Mouse (Mus musculus) midbrain, embryonic 14.5 days (tissue): ENCODE measurements around the gene Bdp1. TPM values are rescaled to one million over a fixed set of nuclear protein-coding genes. Genes with fewer than 3 reads are reported as not detected.

Experiments used
- ATAC-seq: fragments of 200-750 bp; cut with Nextera tagmentation; 2 replicates; pipeline ENCODE4 v1.8.0; 2017; ENCODE audit warnings: moderate number of reproducible peaks, moderate library complexity; ENCODE audit not compliant: low FRiP score, low TSS enrichment
- DNase-seq: peaks from one replicate; pipeline ENCODE4 v3.0.0-alpha.2; 2015
- H3K27ac ChIP-seq: fragments of 300-500 bp; sonication (generic); replicated peaks from 2 replicates; pipeline ENCODE4 v1.5.1; 2014; ENCODE audit warnings: mild to moderate bottlenecking, low read depth, low read length, moderate library complexity
- H3K27me3 ChIP-seq: fragments of 300-500 bp; sonication (generic); 2 replicates; pipeline ENCODE4 v1.6.1; 2014; ENCODE audit warnings: low read length, control low read depth, mixed read lengths; ENCODE audit not compliant: control insufficient read depth, insufficient read depth
- H3K36me3 ChIP-seq: fragments of 300-500 bp; sonication (generic); 2 replicates; pipeline ENCODE4 v1.6.1; 2014; ENCODE audit warnings: low read length, control low read depth; ENCODE audit not compliant: control insufficient read depth, insufficient read depth
- H3K4me1 ChIP-seq: fragments of 300-500 bp; sonication (generic); 2 replicates; pipeline ENCODE4 v1.6.1; 2014; ENCODE audit warnings: mild to moderate bottlenecking, antibody characterized with exemption, low read length, control low read depth; ENCODE audit not compliant: control insufficient read depth, insufficient read depth
- H3K4me2 ChIP-seq: fragments of 300-500 bp; sonication (generic); 2 replicates; pipeline ENCODE4 v1.6.1; 2014; ENCODE audit warnings: mild to moderate bottlenecking, low read length, moderate library complexity
- H3K4me3 ChIP-seq: fragments of 300-500 bp; sonication (generic); replicated peaks from 2 replicates; pipeline ENCODE4 v1.5.1; 2014; ENCODE audit warnings: low read depth, low read length
- H3K9ac ChIP-seq: fragments of 300-500 bp; sonication (generic); replicated peaks from 2 replicates; pipeline ENCODE4 v1.6.1; 2014; ENCODE audit warnings: mild to moderate bottlenecking, low read length, moderate library complexity
- H3K9me3 ChIP-seq: fragments of 300-500 bp; sonication (generic); 2 replicates; pipeline ENCODE4 v1.6.1; 2016; ENCODE audit warnings: low read length, control low read depth, mixed read lengths; ENCODE audit not compliant: control insufficient read depth
- WGBS: fragments of 180-500 bp; shearing (Covaris S2); extraction: QIAGEN DNeasy Blood & Tissue Kit; methylation state at CpG from one replicate; pipeline ENCODE4 v1.1.7; 2014; 5-methylcytosine and 5-hydroxymethylcytosine counted together
- polyA plus RNA-seq: library from polyadenylated mRNA; unstranded; fragments of >200 nt; fragmentation: Nextera tagmentation; extraction: Ambion mirVana; gene quantifications from 2 replicates; pipeline ENCODE4 v1.2.1, GENCODE M21; 2014

Bdp1 gene
- polyA plus RNA-seq = 22.1 and 22.9 TPM in 2 replicates

- H3K27ac ChIP-seq = peak within 1 kb of the TSS; percentile 73
- peaks cover 2% of the 10 kb centered on the region for H3K36me3 ChIP-seq
- under 1% methylated on average over 44 of the region's 44 CpGs for WGBS
- peak within 1 kb of the TSS; percentile 99 for H3K4me3 ChIP-seq
- peak within 1 kb of the TSS; percentile 86 for H3K9ac ChIP-seq
- H3K4me1 ChIP-seq = peaks cover 17% of the 10 kb centered on the region
- no peaks in the 10 kb centered on the region; the same call in 1 of the 2 replicates for H3K27me3 ChIP-seq
- ATAC-seq = peak; percentile 74
- H3K9me3 ChIP-seq = no peaks in the 10 kb centered on the region
- DNase-seq = peak; percentile 97
- peak within 1 kb of the TSS; percentile 79 for H3K4me2 ChIP-seq
Observed at GRCm38 (mm10) chr13:100103748-100104254, at the start of gene Bdp1. TSS of gene Bdp1 (minus strand) at chr13:100104070.

- H3K4me2 ChIP-seq = no peak overlapping the region
- no peaks in the 10 kb centered on the region for H3K36me3 ChIP-seq
- ATAC-seq (no peak), DNase-seq (no peak)
- no peaks in the 10 kb centered on the region for H3K9me3 ChIP-seq
- H3K9ac ChIP-seq = no peak overlapping the region
- H3K4me1 ChIP-seq = no peaks in the 10 kb centered on the region
- 60% methylated on average over 1 of the region's 1 CpGs for WGBS
- H3K4me3 ChIP-seq = no peak overlapping the region
- H3K27me3 ChIP-seq = no peaks in the 10 kb centered on the region
- H3K27ac ChIP-seq = no peak overlapping the region
Observed at GRCm38 (mm10) chr13:100152659-100153058, 48.8 kb upstream of the Bdp1 start.

- Histone ChIP-seq H3K36me3 (peaks cover 22% of the 10 kb centered on the region), H3K27me3 (no peaks in the 10 kb centered on the region), H3K4me2 (no peak overlapping the region), H3K4me3 (no peak overlapping the region), H3K4me1 (no peaks in the 10 kb centered on the region), H3K9me3 (no peaks in the 10 kb centered on the region), H3K9ac (no peak overlapping the region), H3K27ac (no peak overlapping the region)
- no peak for ATAC-seq
- no peak for DNase-seq
- 85% methylated on average over 8 of the region's 8 CpGs for WGBS
Observed at GRCm38 (mm10) chr13:100141646-100142314, 37.9 kb upstream of the Bdp1 start.

- no peak overlapping the region for H3K27ac ChIP-seq
- H3K9ac ChIP-seq = peak overlapping the region; percentile 81
- no peak for DNase-seq
- H3K4me1 ChIP-seq = peaks cover 11% of the 10 kb centered on the region
- no peak; the same call in 1 of the 2 replicates for ATAC-seq
- WGBS = 5% methylated on average over 10 of the region's 10 CpGs
- H3K4me2 ChIP-seq = peak overlapping the region; percentile 76
- H3K4me3 ChIP-seq = peak overlapping the region; percentile 96
- H3K36me3 ChIP-seq = peaks cover 27% of the 10 kb centered on the region
- no peaks in the 10 kb centered on the region for H3K9me3 ChIP-seq
- no peaks in the 10 kb centered on the region for H3K27me3 ChIP-seq
Observed at GRCm38 (mm10) chr13:100125258-100125643, 21.4 kb upstream of the Bdp1 start.

- peak; percentile 98 for ATAC-seq
- Histone ChIP-seq H3K9ac (peak within 1 kb of the TSS; percentile 81), H3K36me3 (peaks cover 27% of the 10 kb centered on the region), H3K27ac (peak within 1 kb of the TSS; percentile 15), H3K4me2 (peak within 1 kb of the TSS; percentile 76), H3K4me1 (peaks cover 11% of the 10 kb centered on the region), H3K4me3 (peak within 1 kb of the TSS; percentile 96), H3K27me3 (no peaks in the 10 kb centered on the region), H3K9me3 (no peaks in the 10 kb centered on the region)
- peak; percentile 96 for DNase-seq
- 5% methylated on average over 38 of the region's 42 CpGs for WGBS
Observed at GRCm38 (mm10) chr13:100124423-100125257, 20.8 kb upstream of the Bdp1 start, which contains the start of gene Smn1. TSS of gene Smn1 (plus strand) at chr13:100124852.

GRCm38 (mm10) chr13:100123970-100124369 is 20.1 kb upstream of the Bdp1 start:
- no peak for DNase-seq
- Histone ChIP-seq H3K9me3 (no peaks in the 10 kb centered on the region), H3K27me3 (no peaks in the 10 kb centered on the region), H3K4me1 (peaks cover 11% of the 10 kb centered on the region), H3K4me2 (peak overlapping the region; percentile 76), H3K9ac (peak overlapping the region; percentile 55; the same call in 1 of the 2 replicates), H3K36me3 (peaks cover 23% of the 10 kb centered on the region), H3K27ac (no peak overlapping the region), H3K4me3 (peak overlapping the region; percentile 96)
- peak; percentile 59; the same call in 1 of the 2 replicates for ATAC-seq
- WGBS = 82% methylated on average over 3 of the region's 3 CpGs

- no peak overlapping the region for H3K4me2 ChIP-seq
- no peak overlapping the region for H3K27ac ChIP-seq
- peaks cover 11% of the 10 kb centered on the region; the same call in 1 of the 2 replicates for H3K4me1 ChIP-seq
- H3K9me3 ChIP-seq = no peaks in the 10 kb centered on the region
- no peak overlapping the region for H3K4me3 ChIP-seq
- DNase-seq (peak; percentile 67), ATAC-seq (no peak)
- H3K27me3 ChIP-seq = no peaks in the 10 kb centered on the region
- H3K36me3 ChIP-seq = peaks cover 39% of the 10 kb centered on the region
- 51% methylated on average over 5 of the region's 5 CpGs for WGBS
- H3K9ac ChIP-seq = no peak overlapping the region
Observed at GRCm38 (mm10) chr13:100112218-100112972, 8.5 kb upstream of the Bdp1 start.
